Mouse (Mus musculus) ES-E14 (cell line): Measurements from ENCODE around the gene St3gal4.

ENCODE experiments used
- CHD2 ChIP-seq: IDR thresholded peaks from 2 replicates; pipeline ENCODE4 v1.6.1; 2014; ENCODE audit warnings: mild to moderate bottlenecking, low read depth, low read length, inconsistent platforms
- HCFC1 ChIP-seq: IDR thresholded peaks from 2 replicates; pipeline ENCODE4 v1.6.1; 2012; ENCODE audit warnings: low read length, inconsistent platforms, borderline replicate concordance; ENCODE audit not compliant: insufficient read depth
- MAFK ChIP-seq: IDR thresholded peaks from 2 replicates; pipeline ENCODE4 v1.6.1; 2014; ENCODE audit warnings: mild to moderate bottlenecking, low read depth, low read length, inconsistent platforms; ENCODE audit not compliant: insufficient read depth
- ZNF384 ChIP-seq: IDR thresholded peaks from 2 replicates; pipeline ENCODE4 v1.6.1; 2012; ENCODE audit warnings: low read depth, low read length, inconsistent platforms

GRCm38 (mm10) chr9:35045756-35046155, 73.3 kb downstream of the St3gal4 start:
- no peak for TF ChIP-seq MAFK
- TF ChIP-seq CHD2: no peak
- TF ChIP-seq HCFC1: no peak
- TF ChIP-seq ZNF384: no peak
